Mouse (Mus musculus): ENCODE measurements around the gene Polr3b.

Gene Polr3b

DNA sequence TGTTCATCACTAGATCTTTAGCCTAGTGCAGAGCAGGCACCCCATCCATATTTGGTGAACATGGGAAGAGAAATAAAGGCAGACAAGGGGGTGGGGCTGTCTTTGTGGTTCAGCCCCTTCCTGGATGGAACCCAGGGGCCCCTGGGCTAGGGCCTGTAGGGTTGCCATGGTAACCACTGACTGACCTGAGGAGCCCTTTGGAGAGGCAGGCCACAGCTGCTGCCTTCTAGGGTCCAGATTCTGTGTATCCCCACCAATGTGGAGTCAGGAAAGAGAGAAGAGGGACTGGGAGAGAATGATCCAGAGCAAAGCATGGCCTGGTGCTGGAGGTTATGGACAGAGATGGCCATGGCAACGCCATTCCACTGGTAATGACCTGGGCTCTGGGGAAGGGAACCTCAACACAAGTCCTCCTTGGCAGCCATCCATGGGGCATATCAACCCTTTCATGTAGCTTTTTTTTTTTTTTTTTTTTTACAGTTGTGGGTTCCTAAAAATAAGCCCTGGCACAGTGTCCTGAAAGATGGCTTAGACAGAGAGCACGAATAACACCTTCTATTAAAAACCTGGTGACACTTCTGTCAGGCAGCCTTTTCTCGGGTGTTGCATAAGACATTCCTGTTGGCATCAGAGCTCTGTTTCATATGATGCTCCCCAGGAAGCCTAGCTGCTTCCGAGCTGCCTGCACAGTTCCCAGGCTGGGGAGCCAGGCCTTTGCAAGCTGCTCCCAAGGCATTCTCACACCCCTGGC, 150.5 kb downstream of the Polr3b start:
- DNase-seq = no peak

DNA sequence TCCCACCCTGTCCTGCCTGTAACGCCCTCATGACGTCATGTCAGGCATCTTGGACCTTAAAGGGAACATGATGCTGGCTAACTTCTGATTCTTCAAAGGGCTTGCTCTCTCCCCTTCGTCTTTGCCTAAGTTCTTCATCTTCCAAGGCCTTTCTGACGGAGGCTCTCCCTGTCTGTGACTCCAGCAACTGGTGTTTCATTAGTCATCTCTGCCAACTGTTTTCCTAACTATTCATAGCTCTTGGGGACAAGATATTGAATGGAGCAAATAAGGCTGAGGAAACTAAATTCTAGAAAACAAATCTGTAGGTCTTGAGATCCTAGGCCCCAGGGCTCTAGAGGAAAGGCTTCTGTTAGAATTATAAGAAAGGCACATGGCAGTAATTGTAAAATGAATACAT, 151.8 kb downstream of the Polr3b start:
- DNase-seq = no peak

DNA sequence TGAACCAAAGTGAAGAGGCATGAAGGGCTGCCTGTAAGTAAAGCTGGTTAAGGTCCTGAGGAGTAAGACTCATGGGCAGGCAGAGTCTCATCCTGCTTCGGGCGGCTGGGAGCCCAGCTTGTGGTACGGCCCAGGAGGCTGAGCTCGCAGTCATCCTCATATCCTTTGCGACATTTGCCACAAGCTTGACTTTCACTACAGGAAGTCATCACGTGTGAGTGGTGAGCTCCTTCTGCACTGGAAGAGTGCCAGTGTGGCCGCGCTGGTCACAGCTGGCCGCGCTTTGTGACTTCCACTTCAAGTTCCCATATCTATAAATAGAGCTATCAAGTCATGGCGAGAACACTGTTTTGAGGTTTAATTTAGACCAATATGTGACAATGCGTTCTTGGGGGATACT, 152.5 kb downstream of the Polr3b start:
- peak; percentile 9 to 35 for DNase-seq
